Mouse (Mus musculus) E14TG2a.4 (cell line): ENCODE data around the gene Atg4b.

Experiments used
- CTCF ChIP-seq: conservative IDR thresholded peaks from 2 replicates; pipeline ENCODE4 v1.5.1; 2014; ENCODE audit warnings: low read length
- NANOG ChIP-seq: IDR thresholded peaks from 2 replicates; pipeline ENCODE4 v1.6.1; 2014; ENCODE audit warnings: borderline replicate concordance, low read length, mixed read lengths
- POU5F1 ChIP-seq: IDR thresholded peaks from 2 replicates; pipeline ENCODE4 v1.6.1; 2014; ENCODE audit warnings: low read length, borderline replicate concordance

DNA sequence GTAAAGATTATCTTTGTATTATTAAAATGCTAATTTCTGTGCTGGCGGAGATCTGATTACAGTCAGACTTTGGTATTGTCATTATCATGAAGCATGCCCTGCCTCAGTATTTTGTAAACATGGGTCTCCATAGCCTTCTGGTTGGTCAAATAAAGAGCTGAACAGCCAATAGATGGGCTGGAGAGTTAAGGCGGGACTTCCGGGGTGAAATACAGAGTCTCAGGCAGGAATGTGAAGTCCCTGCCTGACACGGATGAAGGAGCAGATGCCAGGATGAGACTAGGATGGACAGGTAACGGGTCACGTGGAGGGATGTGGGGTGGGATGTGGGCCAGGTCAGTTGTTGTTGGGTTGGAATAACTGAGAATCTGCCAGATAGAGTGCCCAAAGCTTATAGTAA is at the start of gene Atg4b:
- TF ChIP-seq CTCF (no peak), NANOG (no peak), POU5F1 (no peak)
